Mouse (Mus musculus): Measurements from ENCODE around the gene Hist2h3c1.
A peak's percentile ranks its signal among the peaks of the same experiment; 100 is the strongest.

GRCm38 (mm10) chr3:96277800-96278624, 31.5 kb downstream of the Hist2h3c1 start:
- TF ChIP-seq CTCF (IDR thresholded peaks at IDR 0.05; ENCODE audit: extremely low read depth, insufficient read depth, insufficient read length, insufficient replicate concordance) (peak; percentile 79), POLR2A (IDR thresholded peaks at IDR 0.05; ENCODE audit: low read depth, low read length) (no peak)

Measured in spleen, adult 2 months (tissue).